Mouse (Mus musculus) ES-CJ7 (cell line): ENCODE measurements around the gene Btbd3.
"Not testable (repeated sequence)": the region's sequence is repeated elsewhere in the genome, so short reads cannot be mapped to it uniquely, and the experiment has no call there.

ENCODE experiments used
- DNase-seq: peaks from one replicate; pipeline ENCODE4 v3.0.0; 2011; ENCODE audit warnings: low read depth, low spot score

Btbd3 gene

DNA sequence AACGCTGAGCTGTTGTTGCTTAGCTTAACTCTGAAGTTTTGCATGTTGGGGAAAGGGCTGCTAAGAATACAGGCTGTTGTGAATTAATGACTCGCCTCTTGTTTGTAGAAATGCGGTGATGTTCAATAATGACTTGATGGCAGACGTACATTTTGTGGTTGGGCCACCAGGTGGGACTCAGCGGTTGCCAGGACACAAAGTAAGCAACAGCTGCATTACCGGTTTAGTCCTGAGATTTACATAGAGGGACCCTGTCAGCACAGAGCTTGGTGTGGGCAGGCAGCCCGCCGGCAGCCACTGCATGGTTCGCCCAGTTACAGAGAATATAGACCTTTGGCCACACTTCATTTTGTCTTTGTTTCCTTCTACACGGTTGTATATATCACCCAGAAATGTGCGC is 23.3 kb downstream of the Btbd3 start:
- peak; percentile 47 for DNase-seq

DNA sequence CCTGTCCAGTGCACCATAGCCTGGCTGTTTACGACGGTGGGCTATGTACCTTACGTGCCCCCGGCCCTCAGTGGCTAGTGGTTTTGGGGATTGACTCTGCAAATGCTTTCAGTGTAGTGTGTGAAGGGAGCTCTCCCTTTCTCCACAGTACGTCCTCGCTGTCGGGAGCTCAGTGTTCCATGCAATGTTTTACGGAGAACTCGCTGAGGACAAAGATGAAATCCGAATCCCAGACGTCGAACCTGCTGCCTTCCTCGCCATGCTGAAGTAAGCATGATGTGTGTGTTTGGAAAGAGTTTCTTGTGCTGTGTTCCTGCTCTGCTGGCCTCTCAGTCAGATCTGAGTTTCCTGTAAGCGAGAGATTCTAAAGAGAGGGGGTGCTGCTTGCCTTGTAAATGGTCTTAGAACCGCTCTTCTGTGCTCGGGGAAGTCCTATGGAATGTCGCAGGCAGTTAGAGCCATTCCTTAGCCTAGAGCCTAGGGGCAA is 23.9 kb downstream of the Btbd3 start:
- no peak for DNase-seq

DNA sequence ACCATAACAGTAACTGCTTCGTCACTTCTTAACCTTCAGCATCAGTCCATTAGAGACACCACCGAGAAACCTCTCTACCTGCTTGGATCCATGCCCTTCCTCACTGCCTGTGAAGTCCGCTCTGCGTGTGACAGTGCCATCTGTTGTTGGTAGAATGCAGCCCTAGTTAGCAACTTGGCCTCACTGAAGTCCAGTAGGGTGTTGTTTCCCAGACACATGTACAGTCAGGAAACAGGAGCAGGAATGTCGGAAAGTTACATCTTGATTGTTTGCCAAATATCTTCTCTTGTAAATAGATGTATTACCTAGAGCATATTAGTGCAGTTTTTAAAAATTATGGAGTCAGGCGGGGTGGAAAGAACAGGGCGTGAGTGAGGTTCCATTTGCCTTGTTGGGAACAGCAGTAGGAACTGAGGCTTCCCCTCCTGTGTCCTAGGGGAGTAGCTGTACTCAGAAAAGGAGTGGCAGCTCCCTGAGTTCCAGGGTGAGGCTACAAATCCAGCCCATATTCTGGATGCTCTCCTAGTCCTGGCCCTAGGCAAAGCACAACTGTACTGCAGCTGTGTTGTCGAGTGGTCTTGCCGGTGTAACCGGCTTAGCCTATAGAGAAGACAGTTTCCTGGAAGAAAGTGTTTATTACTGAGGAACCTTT is 25.3 kb downstream of the Btbd3 start:
- no peak for DNase-seq

DNA sequence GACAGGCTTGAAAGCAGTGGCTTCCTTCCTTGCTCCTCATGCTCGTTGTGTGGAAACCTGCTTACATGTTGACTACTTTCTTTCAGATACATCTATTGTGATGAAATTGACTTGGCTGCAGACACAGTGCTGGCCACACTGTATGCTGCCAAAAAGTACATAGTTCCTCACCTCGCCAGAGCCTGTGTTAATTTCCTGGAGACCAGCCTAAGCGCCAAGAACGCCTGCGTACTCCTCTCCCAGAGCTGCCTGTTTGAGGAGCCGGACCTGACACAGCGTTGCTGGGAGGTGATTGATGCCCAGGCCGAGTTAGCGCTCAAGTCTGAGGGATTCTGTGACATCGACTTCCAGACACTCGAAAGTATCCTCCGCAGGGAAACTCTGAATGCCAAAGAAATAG is 27.0 kb downstream of the Btbd3 start:
- DNase-seq: no peak

DNA sequence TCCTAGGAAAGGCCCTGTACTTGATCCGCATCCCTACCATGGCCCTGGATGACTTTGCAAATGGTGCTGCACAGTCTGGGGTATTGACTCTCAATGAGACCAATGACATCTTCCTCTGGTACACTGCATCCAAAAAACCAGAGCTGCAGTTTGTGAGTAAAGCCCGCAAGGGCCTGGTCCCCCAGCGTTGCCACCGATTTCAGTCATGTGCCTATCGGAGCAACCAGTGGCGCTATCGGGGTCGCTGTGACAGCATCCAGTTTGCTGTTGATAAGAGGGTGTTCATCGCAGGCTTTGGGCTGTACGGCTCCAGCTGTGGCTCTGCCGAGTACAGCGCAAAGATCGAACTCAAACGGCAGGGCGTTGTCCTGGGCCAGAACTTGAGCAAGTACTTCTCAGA is 27.5 kb downstream of the Btbd3 start:
- no peak for DNase-seq

DNA sequence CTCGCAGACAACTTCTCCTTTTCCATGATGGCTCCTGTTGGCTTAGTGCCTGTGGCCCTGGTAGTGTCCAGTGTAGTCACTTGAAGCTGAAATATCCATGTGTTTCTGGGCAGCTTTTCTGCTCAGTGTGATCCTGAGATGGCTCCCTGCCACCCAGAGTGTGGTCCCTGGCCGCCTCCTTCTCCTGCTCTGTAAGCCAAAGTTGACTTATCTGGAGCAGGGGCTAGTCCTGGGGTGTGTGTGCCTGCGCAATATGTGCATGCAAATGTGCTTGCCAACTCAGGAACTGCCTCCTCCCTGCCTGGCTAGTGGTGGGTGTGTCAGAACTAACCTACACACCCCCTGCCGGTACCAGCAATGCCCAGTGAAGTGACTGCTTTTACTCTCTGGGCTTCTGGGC is 29.4 kb downstream of the Btbd3 start:
- DNase-seq: no peak

DNA sequence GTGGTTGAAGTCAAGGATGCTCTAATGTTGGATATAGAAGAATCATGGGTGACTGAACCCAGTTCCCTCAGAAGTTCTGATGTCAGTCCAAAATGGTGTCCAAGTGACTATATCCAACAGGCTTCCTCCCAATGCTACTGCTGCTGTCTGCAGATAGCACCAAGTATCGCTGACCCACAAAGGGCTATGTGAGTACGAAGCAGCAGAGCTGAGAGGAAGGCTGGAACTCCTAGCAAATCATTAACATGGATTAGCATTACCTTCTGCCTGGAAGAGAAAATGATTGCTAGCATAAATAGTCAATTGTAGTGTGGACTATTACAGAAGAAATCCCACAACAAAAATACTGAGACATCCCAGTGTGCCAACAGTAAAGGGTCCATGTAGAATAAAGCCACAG is 33.8 kb downstream of the Btbd3 start:
- DNase-seq: no peak

DNA sequence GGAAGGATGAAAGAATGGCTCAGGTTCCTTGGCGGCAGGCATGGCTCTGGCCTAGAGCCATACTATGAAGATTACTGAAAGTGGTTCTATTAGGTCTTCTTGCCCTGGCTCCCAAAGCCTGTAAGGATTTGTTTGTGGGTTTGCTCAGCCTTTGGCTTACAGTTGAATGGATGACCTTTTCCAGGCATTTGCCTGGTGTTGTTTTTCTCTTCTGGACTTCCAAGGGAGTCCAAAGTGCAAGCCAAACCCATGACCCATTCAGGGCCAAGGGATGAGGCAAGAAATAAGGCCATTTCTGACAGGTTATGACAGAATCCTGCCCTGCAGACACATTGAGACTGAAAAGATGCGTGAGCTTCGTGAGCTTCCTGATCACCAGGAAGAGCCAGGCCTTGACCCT is 37.9 kb downstream of the Btbd3 start:
- no peak for DNase-seq

DNA sequence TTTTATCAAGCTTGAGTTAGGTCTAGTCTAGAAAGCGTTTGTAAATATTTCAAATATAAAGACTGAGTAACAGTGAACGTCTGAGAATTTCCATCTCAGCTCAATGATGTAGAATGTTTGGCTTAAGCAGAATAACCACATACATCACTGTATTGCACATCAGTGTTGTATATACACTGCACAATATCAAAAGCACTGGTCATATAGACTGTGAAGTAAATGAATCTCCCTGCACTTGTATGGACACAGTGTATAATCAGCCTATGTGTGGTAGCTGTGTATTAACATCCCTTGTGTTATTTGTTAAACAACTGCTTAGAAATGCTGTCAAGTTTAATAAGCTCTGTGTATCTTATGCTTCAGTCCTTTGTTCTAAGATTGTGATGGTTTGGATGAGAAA is 49.9 kb downstream of the Btbd3 start:
- no peak for DNase-seq

DNA sequence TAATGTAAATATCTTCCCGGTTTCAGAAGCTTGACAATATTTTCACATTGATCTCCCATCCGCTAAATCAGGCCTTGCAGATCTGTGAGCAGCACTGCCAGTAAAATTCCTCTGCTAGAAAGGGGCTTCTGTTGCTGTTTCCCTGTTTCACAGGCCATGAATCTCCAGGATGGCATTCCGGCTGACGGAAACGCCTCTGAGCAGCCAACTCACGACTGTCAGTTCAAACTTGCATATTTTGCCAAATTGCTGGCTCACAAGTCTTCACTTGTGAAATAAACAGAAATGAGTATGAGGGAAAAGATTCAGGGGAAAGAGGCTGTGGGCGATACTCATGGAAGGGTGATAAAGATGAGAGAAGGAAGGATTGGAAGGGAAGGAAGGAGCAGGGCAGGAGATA is 59.3 kb downstream of the Btbd3 start:
- DNase-seq: no peak

DNA sequence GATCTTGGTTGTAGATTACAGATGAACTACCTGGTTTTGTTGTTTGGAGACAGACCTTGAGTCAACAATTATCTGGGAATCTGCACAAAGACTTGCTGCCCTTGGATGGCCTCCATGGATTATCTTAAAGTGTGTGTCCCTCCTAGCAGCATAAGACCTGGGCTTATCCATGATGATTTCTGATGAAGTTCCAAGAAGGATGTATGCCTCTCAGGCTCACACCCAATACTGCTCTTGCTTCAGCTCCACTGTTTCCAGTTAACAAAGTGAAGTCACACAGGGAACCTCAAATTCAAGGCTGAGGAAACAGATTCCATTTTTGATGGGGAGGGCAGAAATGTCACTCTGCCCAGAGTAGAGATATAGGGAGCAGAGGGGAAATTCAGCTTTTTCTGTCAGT is 64.0 kb downstream of the Btbd3 start:
- no peak for DNase-seq

DNA sequence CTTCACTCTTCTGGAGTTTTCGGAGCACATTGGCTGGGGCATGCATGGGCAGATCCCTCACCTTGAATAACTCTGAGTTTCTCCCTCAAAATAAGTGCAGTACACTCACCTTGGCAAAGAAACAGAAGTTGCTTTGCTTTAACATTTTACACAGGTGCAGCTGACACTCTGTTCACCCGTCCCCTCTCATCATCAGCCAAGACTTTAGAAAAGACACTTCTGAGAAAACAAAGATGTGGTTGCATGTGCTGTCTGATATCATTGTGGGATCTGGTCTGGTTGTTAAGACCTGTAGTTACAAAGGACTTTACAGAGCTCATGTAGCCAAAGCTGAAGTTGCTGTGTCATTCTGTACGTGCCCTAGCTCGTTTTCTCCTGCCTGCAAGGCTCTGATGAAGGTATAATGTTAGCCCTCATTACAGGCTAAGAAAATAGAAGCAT is 64.7 kb downstream of the Btbd3 start:
- DNase-seq: no peak

DNA sequence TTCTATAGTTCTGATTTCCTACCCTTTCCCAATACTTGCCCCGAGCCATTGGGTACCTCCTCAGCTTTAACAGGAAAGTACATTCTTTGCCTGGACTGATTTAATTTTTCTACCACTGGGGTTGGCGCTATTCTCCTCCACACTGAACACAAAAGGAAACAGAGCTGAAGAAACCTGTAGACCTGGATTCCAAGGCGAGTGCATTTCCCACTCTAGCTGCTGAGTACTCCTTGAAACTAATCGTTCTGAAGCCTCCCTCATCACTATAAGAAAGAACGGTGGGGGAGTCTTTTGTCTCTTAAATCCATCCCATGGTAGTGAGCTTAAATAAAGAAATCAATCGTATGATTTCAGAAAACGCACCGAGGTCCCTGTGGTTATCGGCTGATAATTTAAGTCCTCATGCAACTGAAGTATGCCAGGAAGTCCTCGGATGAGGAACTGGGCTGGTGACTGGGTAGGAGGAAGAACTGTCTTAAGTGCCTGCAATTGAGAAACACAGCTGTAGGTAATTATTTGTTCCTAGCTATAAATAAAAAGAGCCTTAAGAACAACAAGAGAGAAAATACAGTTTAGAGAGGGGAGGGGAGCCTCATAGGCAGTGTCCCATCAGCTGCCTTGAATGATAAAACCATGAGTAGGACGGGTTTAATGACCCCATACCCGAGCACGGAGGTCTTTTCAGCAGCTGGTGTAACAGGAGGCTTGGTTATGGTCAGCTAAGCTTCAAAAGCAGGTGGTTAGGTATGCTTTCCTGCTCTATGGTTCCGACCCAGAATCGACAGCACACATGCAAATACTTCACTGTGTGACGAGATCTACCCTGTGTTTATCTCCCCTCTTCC is 66.1 kb downstream of the Btbd3 start:
- no peak for DNase-seq

DNA sequence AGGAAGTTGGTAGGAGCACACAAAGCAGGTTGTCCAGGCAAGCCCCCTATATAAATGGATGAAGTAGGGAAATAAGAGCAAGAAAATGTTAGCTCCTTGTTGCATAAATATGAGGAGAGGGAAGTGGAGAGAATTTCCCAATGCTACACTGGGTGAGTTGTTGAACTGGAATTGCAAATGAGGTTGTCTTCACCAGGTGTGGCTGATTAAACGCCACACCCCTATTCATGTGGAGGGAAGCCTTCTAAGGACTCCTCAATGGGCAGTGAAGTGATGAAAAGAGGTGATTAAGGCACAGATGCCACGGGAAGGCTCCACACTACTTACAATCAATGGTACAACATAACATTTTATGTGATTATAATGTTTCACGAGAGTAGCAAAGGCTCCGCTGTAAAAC is 70.0 kb downstream of the Btbd3 start:
- peak; percentile 12 for DNase-seq

DNA sequence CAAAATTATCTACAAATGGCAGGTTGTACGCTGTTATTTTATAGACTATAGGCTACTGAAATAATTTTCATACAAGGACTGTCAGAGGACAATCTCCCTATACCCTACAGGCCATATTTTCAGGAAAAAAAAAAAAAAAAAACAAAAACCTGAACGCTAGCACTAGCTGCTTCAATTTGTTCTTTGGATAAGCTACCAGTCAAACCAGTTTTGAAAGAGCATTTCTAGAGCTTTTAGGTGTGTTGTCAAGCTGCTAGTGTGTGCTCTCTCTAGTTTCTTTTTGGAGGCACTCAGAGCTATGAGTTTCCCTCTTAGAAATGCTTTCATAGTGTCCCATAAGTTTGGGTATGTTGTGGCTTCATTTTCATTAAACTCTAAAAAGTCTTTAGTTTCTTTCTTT is 77.8 kb downstream of the Btbd3 start:
- DNase-seq: not testable (repeated sequence)

DNA sequence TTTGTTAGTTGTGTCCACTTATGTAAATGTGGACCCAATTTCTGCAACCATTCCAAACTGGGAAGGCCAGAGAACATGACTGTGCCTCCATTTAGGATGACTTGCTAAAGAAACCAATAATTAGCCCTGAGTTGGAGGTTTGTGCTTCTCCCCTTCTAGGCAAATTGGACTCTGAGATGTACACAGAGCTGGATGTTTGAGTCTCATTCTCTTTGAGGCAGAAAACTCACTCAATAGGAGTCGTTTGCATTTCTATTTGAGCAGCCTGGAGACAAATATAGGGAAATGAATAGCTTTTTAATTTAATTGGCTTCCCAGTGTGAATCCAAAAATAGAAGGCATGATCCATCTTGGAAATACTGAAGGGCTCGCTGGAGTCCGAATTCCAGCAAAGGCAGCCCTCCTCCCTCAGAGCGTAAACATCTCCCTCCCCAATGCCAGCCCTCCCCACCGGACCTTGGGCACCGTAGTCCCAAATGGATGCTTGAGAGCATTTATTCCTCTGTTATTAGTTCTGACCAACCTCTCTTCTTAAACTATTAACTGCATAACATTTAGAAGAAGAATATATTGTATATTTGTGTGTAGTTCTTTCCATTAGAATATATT is 81.6 kb downstream of the Btbd3 start:
- peak; percentile 23 for DNase-seq

DNA sequence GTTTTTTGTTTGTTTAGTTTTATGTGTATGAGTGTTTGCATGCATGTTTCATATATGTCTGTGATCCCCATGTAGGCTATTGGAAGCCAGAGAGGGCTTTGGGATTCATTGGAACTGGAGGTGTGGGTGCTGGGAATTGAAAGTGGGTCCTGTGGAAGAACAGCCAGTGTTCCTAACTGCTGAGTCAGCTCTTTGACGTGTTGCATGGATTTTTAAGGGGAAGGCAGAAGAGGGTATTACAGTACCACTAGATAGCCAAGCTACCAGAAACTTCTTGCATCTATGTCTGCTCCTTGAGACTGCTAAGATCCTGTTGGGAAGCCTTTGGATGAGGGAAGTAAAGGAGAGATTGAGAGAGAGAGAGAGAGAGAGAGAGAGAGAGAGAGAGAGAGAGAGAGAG is 82.2 kb downstream of the Btbd3 start:
- DNase-seq: no peak

DNA sequence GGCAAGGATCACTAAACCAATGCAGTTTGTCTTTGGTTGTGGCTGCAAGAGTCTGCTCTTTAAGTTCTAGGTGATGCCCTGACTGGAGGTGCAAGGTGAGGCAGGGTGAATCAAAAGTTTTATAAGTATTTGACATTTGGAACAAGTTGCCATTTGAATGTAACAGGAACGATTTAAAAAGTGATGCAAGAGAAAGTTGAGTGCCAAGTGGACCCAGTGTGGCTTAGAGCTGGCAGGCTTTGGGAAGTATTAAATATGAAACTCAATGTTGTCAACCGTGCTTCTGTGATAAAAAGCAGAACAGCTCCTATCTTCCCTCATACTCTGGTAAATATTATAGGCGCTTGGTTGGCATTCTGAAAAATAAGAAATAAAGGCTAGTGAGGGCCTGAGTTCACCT is 99.0 kb downstream of the Btbd3 start:
- no peak for DNase-seq

DNA sequence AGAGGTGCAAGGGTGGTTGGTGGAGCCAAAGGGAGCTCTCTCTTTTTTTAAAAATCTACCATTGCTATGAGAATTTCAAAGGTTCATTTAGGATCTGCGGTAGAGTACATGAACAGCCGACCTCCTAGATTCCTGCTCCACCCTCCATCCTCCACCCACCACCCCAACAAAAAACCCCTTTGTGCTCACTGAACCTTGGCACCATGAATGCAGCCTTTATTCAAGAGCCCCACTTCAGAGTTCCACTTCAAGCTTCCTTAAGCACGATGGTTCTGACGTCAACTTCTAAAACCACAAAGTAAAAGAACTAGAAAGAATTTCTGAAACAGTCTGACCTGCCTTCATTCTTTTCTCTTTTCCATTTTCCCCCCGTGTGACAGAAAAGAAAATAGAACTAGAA is 106.1 kb downstream of the Btbd3 start:
- DNase-seq: no peak

DNA sequence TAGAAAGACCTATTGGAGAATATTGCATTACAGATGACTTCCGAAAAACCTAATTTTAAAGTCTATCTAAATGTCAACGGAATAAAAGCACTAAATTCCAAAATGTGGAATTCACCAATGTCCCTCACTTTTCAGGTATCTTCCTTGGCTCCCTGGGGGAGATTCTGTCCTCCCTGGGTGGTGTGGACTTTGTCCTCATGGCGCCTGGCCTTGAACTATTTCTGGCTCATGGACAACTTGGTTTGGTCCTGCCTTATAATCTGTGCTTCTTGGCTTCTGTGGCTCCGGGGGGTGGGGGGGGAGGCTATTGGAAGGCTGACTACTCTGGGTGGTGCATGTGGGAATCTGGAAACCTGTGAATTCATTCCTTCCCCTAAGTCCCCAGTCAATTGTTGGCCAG is 109.0 kb downstream of the Btbd3 start:
- DNase-seq: no peak

DNA sequence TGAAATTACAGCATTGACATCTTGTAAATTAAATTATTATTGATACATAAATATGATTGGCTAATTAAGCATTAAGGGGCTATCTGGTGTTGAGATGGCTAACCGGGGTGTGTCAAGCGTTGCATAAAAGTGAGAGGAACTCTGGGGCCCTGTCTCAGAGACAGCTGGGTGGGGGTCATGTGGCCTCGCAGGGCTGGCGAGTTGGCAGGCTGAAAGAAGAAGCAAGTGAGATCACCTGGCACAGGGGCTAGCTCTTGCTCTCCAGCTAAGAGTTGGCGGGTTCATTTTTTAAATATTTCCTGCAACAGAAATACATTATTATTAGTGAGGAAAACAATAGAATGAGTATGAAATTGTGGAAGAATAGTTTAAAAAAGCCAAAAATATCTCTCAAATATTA is 118.2 kb downstream of the Btbd3 start:
- no peak for DNase-seq

DNA sequence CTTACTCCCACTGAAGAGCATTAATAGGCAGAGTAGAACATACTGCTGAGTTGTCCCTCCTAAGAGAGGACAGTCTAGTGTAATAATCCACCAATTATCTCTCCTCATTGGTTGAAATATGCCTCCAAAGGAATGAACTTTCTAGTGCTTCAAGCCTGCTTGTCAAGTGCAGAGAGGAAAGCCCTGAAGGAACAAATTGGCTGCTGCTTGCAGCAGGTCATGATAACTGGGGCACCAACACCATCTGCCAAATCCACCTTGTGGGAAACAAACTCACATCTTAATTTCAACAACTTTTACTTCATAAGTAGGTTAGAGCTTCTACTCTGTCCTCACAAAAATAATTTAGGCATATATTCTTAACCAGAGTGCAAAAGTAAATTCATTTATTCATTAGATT is 122.5 kb downstream of the Btbd3 start:
- DNase-seq: no peak

DNA sequence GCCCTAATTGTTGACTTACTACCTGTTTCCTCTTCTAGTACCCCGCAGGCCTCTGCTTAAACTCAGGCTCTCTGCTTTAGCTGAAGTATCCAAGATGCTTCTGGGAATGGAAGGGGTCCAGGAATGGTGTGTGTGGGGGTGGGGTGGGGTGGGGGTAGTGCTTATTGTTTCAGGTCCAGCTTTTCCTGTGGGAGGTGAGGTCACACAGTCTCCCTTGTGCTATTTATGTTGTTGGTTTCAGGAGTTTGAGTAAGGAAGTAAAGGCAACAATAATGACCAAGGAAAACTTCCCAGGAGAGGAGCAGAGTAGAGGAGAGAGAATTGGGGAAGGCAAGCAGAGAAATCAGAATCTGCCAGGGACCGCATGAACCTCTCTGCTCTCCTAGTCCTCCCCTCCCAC is 128.4 kb downstream of the Btbd3 start:
- no peak for DNase-seq
